Mouse (Mus musculus): ENCODE data around the gene Fam117b.

DNA sequence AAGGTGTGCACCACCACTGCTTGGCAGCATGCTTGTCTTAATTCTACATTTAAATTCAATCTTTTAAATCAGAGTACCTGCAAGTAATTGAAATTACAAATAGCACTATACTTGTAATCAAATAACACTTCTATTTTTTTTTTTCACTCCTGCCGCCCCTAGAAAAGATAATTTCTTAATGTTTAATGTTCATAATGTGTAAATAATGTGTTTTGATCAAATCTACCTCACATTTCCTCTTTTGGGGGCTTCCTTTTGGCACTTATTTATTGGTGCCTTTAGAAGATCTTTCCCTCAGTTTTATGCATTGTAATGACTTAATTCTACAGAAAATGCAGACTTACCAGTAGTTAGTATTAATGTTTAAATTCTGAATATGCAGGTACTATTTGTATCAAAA lies 10.9 kb downstream of the Fam117b start:
- TF ChIP-seq POLR2A (IDR thresholded peaks at IDR 0.05; ENCODE audit: low read depth, low read length) = no peak
- TF ChIP-seq CTCF (IDR thresholded peaks at IDR 0.05; ENCODE audit: borderline replicate concordance, insufficient read depth, low read length) = no peak
